Mouse (Mus musculus) hindbrain, embryonic 11.5 days (tissue): ENCODE measurements around the gene Ptpdc1. TPM values are rescaled to one million over a fixed set of nuclear protein-coding genes. Genes with fewer than 3 reads are reported as not detected.

Source experiments
- ATAC-seq: fragments of 200-750 bp; cut with Nextera tagmentation; 2 replicates; pipeline ENCODE4 v1.8.0; 2017; ENCODE audit warnings: mild to moderate bottlenecking, moderate TSS enrichment, moderate library complexity; ENCODE audit not compliant: low FRiP score
- DNase-seq: peaks from one replicate; pipeline ENCODE4 v3.0.0-alpha.2; 2015; ENCODE audit warnings: low spot score
- H3K27ac ChIP-seq: fragments of 300-500 bp; sonication (generic); 2 replicates; pipeline ENCODE4 v1.5.1; 2014; ENCODE audit warnings: mild to moderate bottlenecking, low read depth, low read length
- H3K27me3 ChIP-seq: fragments of 300-500 bp; sonication (generic); 2 replicates; pipeline ENCODE4 v1.6.1; 2014; ENCODE audit warnings: mild to moderate bottlenecking, low read length, moderate library complexity, mixed read lengths; ENCODE audit not compliant: control insufficient read depth, insufficient read depth
- H3K36me3 ChIP-seq: fragments of 300-500 bp; sonication (generic); 2 replicates; pipeline ENCODE4 v1.6.1; 2014; ENCODE audit warnings: mild to moderate bottlenecking, low read length, moderate library complexity, mixed read lengths; ENCODE audit not compliant: control insufficient read depth, insufficient read depth
- H3K4me1 ChIP-seq: fragments of 300-500 bp; sonication (generic); replicated peaks from 2 replicates; pipeline ENCODE4 v1.6.1; 2014; ENCODE audit warnings: low read length, mixed read lengths; ENCODE audit not compliant: control insufficient read depth, insufficient read depth
- H3K4me2 ChIP-seq: fragments of 300-500 bp; sonication (generic); replicated peaks from 2 replicates; pipeline ENCODE4 v1.6.1; 2014; ENCODE audit warnings: mild to moderate bottlenecking, low read depth, low read length
- H3K4me3 ChIP-seq: fragments of 300-500 bp; sonication (generic); 2 replicates; pipeline ENCODE4 v1.5.1; 2014; ENCODE audit warnings: low read depth, low read length
- H3K9ac ChIP-seq: fragments of 300-500 bp; sonication (generic); 2 replicates; pipeline ENCODE4 v1.6.1; 2014; ENCODE audit warnings: low read depth, low read length
- H3K9me3 ChIP-seq: fragments of 300-500 bp; sonication (generic); 2 replicates; pipeline ENCODE4 v1.6.1; 2016; ENCODE audit warnings: low read length; ENCODE audit not compliant: control insufficient read depth
- WGBS: fragments of 180-500 bp; shearing (Covaris S2); extraction: QIAGEN DNeasy Blood & Tissue Kit; methylation state at CpG from one replicate; pipeline ENCODE4 v1.1.7; 2014; 5-methylcytosine and 5-hydroxymethylcytosine counted together
- microRNA counts: library from miRNA; unstranded; fragments of <30 nt; microRNA quantifications from one replicate; lab custom pipeline; 2015
- polyA plus RNA-seq: library from polyadenylated mRNA; unstranded; fragments of >200 nt; fragmentation: Nextera tagmentation; extraction: Ambion mirVana; gene quantifications from 2 replicates; pipeline ENCODE4 v1.2.1, GENCODE M21; 2014

Gene Ptpdc1
- polyA plus RNA-seq, 1 experiment from 2014 or later, result 12.5 TPM

DNA sequence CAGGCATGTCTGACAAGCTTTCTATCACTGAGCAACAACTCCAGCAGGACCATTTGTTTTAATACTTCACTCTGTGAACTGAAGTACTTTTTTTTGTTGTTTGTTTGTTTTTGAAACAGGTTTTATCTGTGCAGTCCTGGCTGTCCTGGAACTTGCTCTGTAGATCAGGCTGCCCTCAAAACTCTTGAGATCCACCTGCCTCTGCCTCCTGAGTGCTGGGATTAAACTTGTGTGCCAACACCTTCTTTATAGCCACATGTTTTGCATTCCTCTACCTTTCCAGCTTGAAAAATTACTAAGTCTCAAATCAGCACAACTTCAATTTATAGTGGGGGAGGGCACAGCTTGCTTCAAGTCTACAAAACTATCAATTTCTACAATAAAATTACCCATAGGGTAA, 81.1 kb downstream of the Ptpdc1 start:
- no peak for DNase-seq
- no peak overlapping the region for H3K27ac ChIP-seq
- H3K4me3 ChIP-seq, result no peak overlapping the region; the same call in 1 of the 2 replicates
- no peaks in the 10 kb centered on the region for H3K9me3 ChIP-seq
- H3K27me3 ChIP-seq, result no peaks in the 10 kb centered on the region
- H3K4me1 ChIP-seq, result peaks cover 5% of the 10 kb centered on the region
- H3K36me3 ChIP-seq, result no peaks in the 10 kb centered on the region
- H3K4me2 ChIP-seq, result peak overlapping the region; percentile 70; the same call in 1 of the 2 replicates
- ATAC-seq, result no peak
- no peak overlapping the region for H3K9ac ChIP-seq

- DNase-seq, result no peak
- Histone ChIP-seq H3K4me1 (peaks cover 5% of the 10 kb centered on the region), H3K4me2 (no peak overlapping the region), H3K27ac (no peak overlapping the region), H3K36me3 (no peaks in the 10 kb centered on the region), H3K9me3 (no peaks in the 10 kb centered on the region), H3K27me3 (no peaks in the 10 kb centered on the region), H3K9ac (no peak overlapping the region), H3K4me3 (no peak overlapping the region)
- 67% methylated on average over 1 of the region's 1 CpGs for WGBS
- no peak for ATAC-seq
Observed at GRCm38 (mm10) chr13:48540488-48540887, 85.0 kb downstream of the Ptpdc1 start.

- H3K9ac ChIP-seq, result no peak overlapping the region
- 93% methylated on average over 5 of the region's 5 CpGs for WGBS
- H3K4me1 ChIP-seq, result no peaks in the 10 kb centered on the region
- DNase-seq (no peak), ATAC-seq (no peak)
- H3K27ac ChIP-seq, result no peak overlapping the region
- H3K27me3 ChIP-seq, result no peaks in the 10 kb centered on the region
- H3K4me3 ChIP-seq, result no peak overlapping the region
- H3K9me3 ChIP-seq, result no peaks in the 10 kb centered on the region
- no peaks in the 10 kb centered on the region for H3K36me3 ChIP-seq
- H3K4me2 ChIP-seq, result no peak overlapping the region
Observed at GRCm38 (mm10) chr13:48533441-48533840, 92.0 kb downstream of the Ptpdc1 start.

DNA sequence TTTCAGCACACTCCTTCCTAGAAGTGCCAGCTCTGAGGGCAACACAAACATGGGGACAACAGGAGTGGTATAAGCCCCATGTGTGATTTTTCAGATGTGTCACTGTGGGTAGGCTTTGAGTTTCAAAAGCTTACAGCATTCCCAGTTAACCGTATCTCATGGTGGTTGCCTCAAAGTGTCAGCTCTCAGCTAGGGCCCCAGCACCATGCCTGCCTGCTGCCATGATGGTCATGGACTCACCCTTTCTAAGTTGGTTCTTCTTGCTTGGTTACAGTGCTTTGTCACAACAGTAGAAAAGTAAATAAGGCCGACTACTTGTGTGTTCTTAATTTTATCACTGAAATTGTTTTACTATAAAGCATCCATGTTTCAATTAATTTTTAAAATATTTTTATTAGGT, 94.0 kb downstream of the Ptpdc1 start:
- no peak for ATAC-seq

GRCm38 (mm10) chr13:48530685-48531084, 94.8 kb downstream of the Ptpdc1 start:
- Histone ChIP-seq H3K9me3 (no peaks in the 10 kb centered on the region), H3K4me2 (no peak overlapping the region), H3K9ac (no peak overlapping the region), H3K4me1 (no peaks in the 10 kb centered on the region), H3K27ac (no peak overlapping the region), H3K4me3 (no peak overlapping the region), H3K27me3 (no peaks in the 10 kb centered on the region), H3K36me3 (no peaks in the 10 kb centered on the region)
- no peak for ATAC-seq
- WGBS, result 76% methylated on average over 2 of the region's 2 CpGs
- no peak for DNase-seq

More for the DNA sequence above, 94.0 kb downstream of the Ptpdc1 start:
- Histone ChIP-seq H3K4me1 (no peaks in the 10 kb centered on the region), H3K36me3 (no peaks in the 10 kb centered on the region), H3K27me3 (no peaks in the 10 kb centered on the region), H3K27ac (no peak overlapping the region), H3K9ac (no peak overlapping the region), H3K9me3 (no peaks in the 10 kb centered on the region), H3K4me2 (no peak overlapping the region), H3K4me3 (no peak overlapping the region)
- no peak for DNase-seq
- 78% methylated on average over 2 of the region's 2 CpGs for WGBS

DNA sequence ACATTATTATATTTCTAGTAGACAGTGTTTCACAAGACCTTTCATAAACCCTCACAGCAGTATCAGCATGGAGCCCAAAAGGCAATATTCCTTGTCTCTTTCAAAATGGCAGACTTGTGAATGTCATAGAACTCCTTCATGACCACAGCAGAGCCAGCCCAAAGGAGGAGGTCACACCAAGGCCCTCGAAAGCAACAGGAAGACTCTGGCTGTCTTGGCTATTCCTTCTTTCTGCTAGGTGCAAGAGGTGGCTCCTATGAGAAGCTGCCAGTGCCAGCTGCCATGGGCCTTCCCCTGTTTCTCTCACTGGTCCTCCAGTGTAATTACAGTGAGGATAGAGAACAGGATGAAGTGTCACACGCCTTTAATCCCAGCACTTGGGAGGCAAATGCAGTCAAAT, 96.4 kb downstream of the Ptpdc1 start:
- no peaks in the 10 kb centered on the region for H3K27me3 ChIP-seq
- no peaks in the 10 kb centered on the region for H3K4me1 ChIP-seq
- no peak overlapping the region for H3K4me2 ChIP-seq
- no peak overlapping the region for H3K9ac ChIP-seq
- H3K27ac ChIP-seq, result no peak overlapping the region
- H3K4me3 ChIP-seq, result no peak overlapping the region
- no peaks in the 10 kb centered on the region for H3K9me3 ChIP-seq
- 61% methylated on average over 2 of the region's 2 CpGs for WGBS
- ATAC-seq, result no peak
- no peaks in the 10 kb centered on the region for H3K36me3 ChIP-seq
- DNase-seq, result no peak

- Histone ChIP-seq H3K9me3 (no peaks in the 10 kb centered on the region), H3K27ac (no peak overlapping the region), H3K36me3 (no peaks in the 10 kb centered on the region), H3K4me1 (no peaks in the 10 kb centered on the region), H3K4me3 (no peak overlapping the region), H3K27me3 (no peaks in the 10 kb centered on the region), H3K9ac (no peak overlapping the region), H3K4me2 (no peak overlapping the region)
- DNase-seq, result peak; percentile 85
- ATAC-seq, result peak; percentile 43; the same call in 1 of the 2 replicates
- WGBS, result 51% methylated on average over 15 of the region's 15 CpGs
Observed at GRCm38 (mm10) chr13:48528123-48528871, 97.2 kb downstream of the Ptpdc1 start.

MicroRNAs within 50 kb of the gene (microRNA counts, 519-probe panel; counts per million panel counts)
- microRNA mmu-let-7a (lab: Ali Mortazavi, UCI), result 6,528 counts per million, percentile 92 among the panel's probes with 10 or more counts
- 5,349 counts per million, percentile 77 among the panel's probes with 10 or more counts for microRNA mmu-let-7d (lab: Ali Mortazavi, UCI)
- microRNA mmu-let-7f (lab: Ali Mortazavi, UCI), result 5,052 counts per million, percentile 68 among the panel's probes with 10 or more counts

Other genes starting within 250 kb of the Ptpdc1 start
- 7.9 and 8.9 TPM in 2 replicates for gene Zfp169, start 112.2 kb downstream of the Ptpdc1 start, polyA plus RNA-seq
- gene A830005F24Rik, start 112.1 kb downstream of the Ptpdc1 start, polyA plus RNA-seq, result 3.0 and 4.6 TPM in 2 replicates
- 0.83 and 1.3 TPM in 2 replicates for gene Barx1, start 37.3 kb upstream of the Ptpdc1 start, polyA plus RNA-seq
- 10.0 and 13.2 TPM in 2 replicates for gene Phf2, start 245.5 kb upstream of the Ptpdc1 start, polyA plus RNA-seq